Mouse (Mus musculus) 3134 (cell line): ENCODE measurements around the gene Jakmip3.

ENCODE experiments used
- DNase-seq: peaks from one replicate; pipeline ENCODE4 v3.0.0-alpha.2; 2011; ENCODE audit warnings: low spot score; ENCODE audit not compliant: insufficient read length; ENCODE audit errors: extremely low read depth

Jakmip3 gene

DNA sequence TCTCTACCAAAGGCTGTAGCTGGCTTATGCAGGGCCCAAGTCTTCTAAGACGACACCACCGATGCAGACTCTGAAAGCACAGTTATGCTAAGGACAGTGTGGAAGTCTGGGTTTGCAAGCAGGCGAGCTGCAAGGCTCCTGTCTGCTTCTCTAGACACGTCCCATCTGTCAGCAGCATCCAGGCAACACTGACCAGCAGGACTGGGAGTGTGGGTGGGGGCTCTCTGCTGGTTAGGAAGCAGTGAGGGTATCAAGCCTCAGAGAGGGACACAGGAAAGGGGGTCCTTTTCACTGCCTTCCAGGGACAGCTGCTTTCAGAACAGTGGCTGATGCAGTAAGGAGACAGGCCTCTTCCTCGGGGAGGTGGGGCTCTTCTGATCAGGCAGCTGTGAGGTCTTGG, 86.6 kb downstream of the Jakmip3 start:
- DNase-seq, result no peak

DNA sequence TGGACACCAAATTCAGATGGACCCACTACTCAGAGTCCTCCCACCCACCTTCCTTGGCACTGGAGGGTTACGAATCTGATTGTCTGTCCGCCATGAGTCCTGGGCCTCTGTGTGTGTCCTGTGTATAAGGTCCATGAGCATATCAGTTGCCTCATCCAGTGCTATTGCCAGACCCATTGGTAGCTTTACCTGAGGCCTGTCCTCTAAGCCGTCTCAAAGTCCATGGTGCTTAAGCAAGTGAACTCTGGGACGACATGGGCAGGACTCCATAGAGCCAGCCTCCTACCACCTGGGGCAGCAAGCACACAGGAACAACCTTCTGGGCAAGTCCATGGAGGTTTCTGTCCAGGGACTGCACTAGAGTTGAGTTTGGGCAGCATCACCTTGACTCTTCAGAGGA, 90.7 kb downstream of the Jakmip3 start:
- DNase-seq, result no peak

DNA sequence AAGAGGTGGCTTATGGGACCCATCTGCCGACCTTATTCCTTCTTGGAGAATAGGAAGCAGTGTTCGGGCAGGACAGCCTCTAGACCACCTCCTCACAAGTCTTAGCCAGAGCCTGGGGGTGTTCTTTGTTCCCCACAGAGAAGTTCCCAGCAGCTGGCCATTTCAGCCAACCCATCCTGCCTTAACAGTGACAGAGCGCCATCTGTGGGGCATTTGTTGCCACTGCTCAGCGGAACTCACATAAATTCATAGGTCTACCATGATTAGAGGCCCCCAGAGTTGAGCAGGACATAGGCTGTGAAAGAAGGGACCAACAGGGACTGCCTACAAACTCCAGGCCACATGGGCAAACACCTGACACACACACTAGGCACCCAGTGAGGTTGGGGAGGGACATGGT, 122.9 kb downstream of the Jakmip3 start:
- no peak for DNase-seq

DNA sequence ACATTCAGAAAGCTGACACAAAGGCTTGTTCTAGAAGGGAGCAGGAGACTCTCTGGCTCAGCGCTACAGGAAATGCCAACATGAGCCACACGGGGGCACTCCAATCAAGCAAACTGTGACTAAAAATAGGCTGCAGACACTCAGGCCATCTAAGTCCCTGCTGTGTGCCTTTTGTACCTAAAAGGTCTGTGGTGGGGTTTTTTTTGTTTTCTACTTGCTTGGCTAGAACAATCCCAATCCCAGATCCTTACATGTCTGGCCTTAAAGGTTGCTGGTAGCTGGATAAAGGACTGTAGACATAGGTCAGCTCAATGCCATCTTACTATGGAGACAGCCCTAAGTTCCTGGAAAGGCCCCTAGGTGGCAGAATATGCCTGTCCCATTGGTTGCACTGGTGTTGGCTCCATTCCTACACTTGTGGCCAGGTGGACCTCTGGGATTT, 127.7 kb downstream of the Jakmip3 start:
- DNase-seq, result peak; percentile 39

DNA sequence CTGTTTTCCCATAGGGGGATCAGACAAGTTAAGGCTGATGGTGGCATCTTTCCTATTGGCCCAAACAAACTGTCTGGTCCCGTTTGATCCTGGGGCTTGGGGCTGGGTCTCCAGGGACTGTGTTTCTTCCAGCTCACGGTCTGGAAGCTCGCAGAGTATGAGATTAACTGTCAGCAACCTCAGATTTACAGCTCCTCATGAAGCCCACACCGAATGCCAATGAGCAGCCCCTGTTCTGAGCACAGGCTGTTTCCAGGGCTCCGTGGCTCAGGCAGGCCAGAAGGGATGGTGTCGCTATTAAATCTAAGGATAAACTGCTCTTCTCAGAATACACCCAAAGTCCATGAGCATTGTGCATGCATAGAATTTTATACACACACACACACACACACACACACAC, 133.7 kb downstream of the Jakmip3 start:
- DNase-seq, result no peak

DNA sequence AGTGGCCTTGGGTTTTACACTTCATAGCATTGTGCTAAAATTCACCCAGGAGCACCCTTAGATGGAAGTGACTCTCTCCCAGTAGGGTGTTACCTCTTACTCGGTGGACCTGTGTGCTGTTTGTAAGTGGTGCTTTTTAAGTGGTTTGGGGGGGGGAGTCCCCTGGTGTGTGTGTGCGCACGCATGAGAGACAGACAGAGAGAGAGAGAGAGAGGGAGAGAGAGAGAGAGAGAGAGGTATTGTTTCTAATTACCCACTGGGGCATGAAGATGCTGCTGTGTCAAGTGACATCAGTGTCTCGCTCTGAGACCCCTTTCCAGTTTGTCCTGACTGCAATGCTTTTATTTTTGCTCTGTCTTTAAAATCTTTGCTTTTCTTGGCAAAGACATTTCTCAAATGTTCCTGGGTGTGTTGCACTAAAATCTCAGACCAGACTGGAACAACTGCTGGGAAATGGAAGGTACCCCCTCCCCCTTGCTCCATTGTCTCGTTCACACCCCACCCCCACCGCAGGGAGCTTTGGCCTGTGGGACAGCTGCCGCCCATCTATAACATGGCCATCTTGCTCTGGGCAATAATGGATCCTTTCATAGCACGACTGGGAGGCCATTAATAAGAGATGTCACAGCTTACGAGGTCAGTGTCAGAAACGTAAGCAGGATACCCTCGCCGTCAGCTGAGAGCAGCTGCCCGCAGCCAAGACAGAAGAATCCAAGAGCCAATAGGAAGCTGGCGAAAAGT, 134.7 kb downstream of the Jakmip3 start:
- DNase-seq, result no peak

DNA sequence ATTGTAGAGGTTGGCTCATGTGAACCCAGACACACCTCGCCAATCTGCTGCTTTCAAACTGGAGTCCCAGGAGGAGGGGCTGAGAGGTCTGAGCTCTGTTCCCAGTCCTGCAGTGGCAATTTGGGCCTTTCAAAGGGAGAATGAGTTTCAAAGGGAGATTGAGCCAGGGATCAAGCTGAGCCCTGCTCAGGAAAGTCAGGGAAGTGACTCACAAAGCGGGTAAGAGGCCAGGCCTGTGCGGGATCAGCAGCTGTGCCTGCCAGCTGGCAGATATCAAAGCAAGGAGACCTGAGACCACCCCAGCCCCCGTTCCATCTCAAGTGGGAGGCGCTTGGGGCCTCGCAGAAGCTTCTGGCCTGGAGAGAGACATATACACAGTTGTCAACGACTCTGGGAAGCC, 136.8 kb downstream of the Jakmip3 start:
- DNase-seq, result no peak

DNA sequence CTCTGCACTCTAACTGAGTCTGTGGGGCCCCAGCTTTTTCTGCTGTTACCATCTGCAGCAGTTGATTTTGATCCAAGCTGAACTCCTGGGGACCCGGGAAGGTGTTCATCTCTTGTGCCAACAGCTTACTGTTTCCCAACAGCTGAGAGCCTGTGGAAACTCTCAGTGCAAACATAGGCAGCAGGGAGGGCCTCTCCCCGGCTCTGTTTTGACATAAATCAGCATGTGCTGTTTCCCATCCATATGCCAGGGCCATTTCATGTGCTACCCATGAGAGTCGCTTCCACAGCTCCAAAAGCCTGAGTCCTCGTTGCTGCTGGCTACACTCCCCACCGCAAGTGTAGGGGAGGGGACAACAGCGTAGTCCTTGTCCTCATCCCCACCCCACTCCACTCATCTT, 137.7 kb downstream of the Jakmip3 start:
- no peak for DNase-seq

DNA sequence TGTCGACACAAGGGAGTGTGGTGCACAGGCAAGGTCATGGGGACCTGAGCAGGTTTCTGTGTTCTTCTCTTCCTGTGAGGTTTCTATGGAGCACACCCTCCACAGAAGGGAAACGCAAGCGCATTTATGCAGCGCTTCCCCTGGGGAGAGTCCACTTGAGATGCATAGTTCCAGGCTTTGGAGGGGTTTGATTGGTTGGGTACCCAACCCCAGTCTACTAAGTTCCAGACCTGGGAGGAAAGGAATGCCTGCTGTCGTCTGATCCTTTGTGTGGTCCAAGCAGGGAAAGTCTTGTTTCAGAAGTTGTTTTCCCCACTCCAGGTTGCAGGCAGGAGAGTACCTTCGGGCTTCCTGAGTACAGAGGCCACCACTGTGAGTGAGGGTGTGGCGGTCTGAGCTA, 138.6 kb downstream of the Jakmip3 start:
- DNase-seq, result no peak

DNA sequence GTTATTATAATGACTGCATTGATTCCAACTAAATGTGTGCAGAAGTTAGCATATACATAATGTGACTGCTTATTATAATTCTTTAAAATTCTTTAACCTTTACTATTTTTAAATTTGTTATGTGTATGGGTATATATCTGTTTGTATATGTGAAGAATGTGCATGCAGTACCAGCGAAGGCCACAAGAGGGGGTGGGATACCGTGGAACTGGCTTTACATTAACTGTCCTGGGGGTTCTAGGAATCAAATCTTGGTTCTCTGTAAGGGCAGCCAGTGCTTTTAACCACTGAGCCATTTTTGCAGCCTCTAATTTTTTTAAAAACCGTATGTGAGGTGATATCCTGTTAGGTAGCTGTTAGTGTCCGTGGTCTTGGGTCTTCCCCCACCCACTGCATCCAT, 140.2 kb downstream of the Jakmip3 start:
- no peak for DNase-seq

DNA sequence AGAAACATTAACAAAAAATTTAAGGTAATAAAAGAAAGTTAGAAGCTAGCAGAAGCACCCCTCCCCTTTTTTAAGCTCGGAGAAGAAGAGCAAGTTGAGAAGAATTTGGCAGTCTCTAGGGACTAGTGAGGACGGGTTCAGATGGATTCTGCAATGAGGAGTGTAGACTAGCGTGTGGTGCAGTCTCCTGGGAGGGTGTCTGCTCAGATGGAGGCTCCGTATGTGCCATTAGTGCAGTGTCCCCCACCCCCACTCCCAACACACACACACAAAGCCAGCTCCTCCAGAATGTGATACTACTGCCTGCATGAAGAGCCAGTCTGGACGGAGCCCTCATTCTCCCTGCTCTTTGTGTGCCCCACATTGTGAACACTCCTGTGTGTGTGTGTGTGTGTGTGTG, 140.6 kb downstream of the Jakmip3 start:
- no peak for DNase-seq

DNA sequence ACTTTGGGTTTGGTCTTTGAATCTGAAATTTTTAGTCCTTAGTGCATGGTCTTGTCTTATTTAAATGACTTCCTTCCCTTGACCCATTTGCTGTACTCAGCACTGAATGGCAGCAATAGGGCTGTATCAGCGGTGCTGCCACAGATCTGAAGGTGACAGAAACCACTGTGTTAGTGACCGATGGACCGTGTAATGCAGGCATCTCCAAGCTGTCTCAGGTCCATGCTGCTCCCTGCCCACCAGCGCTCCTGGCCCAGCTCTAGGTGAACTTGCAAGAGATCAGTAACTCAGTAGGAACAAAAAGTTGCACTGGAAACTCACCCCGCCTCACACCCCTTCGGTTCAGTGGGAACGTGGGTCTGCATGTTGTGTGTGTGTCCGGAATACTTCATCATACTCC, 141.8 kb downstream of the Jakmip3 start:
- DNase-seq, result no peak

DNA sequence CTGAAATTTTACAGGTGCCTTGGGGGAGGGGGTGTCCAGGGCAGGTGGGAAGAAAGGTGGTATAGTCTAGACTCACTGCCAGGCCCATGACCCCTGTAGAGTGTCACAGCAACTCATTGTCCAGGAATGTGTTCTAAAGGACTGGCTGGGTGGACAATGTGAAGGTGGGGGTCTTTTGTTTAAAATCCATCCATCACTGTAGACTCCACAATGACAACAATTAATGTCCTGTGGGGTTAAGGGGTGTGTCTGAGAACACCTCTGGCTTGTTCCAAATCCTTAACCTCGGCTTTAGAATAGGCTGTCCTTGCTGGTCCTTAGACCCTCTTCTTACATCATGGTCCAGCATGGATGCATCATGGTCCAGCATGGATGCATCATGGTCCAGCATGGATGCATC, 143.8 kb downstream of the Jakmip3 start:
- no peak for DNase-seq

DNA sequence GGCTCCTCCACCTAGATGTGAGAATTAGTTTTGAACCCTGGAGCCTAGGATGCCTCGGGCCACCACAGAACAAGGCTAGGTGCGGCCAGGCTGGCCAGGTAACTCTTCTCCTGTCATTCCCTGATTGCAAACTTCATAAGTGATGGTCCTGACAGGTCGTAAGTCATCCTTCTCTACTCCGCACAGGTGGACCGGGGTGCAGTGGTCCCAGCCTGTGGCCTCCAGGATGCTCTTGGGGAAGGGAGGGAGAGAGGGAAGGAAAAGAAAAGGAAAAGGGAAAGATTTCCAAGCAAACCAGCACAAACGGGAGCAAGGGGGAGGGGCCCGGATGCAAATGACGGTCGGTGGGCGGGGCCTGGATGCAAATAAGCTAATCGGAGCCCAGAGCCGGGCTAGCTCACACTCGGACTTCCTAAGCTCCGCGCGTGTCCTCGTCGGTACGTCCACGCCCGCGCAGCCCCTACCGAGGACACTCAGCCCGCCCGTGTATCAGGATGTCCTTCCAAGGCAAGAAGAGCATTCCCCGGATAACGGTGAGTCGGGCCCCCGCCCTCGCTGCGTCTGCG, 145.2 kb downstream of the Jakmip3 start, which contains the start of gene Dpysl4:
Gene Dpysl4, plus strand, starts transcription at position 373 of the 566 bp plus-strand sequence.
- no peak for DNase-seq

DNA sequence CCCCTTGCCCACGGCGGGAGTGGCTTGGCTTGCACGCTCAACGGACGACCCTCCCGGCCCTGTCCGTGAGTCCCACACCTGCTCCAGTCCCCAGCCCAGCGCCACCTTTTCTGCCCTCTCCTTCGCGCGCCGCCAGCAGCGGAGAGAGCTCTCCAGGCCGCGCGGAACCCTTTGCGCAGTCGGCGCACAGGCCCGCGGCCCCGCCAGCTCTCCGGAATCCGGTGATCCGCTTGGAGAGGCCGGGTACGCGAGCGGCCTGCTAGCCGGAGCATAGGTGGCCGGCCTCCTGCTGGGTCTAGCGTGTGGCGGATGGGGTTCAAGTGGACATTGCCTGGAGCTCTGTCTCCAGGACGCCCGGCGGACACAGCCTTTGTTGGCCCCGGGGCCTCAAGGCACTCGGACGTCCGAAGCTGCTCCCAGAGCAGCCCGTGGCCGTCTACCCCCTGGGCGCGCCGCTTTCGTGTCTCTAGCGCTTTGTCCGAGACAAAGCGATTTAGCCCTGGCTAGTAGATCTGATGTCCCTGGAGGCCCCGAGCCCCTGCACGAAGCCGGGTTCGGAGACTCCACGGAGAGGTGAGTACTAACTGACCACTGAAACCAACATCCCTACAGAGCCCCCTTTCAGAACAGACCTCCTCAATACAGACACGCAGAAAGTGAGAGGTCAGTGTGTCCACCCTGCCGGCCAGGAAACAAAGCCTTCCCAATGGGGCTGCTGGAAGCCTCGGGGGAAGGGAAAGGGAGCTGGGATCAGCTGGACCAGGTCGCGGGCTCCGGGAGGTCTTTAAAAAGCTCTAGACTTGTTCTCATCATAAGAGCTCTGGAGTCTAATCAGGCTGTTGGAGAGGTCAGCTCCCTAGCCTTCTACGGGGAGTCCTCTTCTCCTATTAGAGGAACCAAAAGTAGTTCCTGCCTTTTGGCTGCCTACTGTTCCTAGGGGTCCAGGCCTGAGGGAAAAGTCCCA, 145.9 kb downstream of the Jakmip3 start:
- no peak for DNase-seq

DNA sequence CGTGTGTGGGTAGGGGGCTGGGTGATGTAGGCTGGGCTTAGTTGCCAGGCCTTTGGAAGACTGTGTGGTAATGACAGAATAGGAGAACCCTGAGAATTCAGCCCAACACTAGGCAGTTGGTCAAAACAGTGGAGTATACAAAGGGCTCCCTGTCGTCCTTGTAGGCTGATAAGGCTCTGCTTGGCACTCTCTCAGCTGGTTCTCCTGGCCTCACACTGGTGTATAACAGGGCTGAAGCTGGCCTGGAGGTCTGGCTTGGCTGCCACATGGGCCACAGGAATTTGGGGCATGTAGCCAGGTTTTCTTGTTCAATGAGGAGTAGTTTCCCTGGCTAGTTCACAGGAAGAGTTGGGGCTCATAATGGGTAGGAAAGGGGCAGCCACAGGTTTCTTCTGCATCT, 147.3 kb downstream of the Jakmip3 start:
- DNase-seq, result peak; percentile 43

DNA sequence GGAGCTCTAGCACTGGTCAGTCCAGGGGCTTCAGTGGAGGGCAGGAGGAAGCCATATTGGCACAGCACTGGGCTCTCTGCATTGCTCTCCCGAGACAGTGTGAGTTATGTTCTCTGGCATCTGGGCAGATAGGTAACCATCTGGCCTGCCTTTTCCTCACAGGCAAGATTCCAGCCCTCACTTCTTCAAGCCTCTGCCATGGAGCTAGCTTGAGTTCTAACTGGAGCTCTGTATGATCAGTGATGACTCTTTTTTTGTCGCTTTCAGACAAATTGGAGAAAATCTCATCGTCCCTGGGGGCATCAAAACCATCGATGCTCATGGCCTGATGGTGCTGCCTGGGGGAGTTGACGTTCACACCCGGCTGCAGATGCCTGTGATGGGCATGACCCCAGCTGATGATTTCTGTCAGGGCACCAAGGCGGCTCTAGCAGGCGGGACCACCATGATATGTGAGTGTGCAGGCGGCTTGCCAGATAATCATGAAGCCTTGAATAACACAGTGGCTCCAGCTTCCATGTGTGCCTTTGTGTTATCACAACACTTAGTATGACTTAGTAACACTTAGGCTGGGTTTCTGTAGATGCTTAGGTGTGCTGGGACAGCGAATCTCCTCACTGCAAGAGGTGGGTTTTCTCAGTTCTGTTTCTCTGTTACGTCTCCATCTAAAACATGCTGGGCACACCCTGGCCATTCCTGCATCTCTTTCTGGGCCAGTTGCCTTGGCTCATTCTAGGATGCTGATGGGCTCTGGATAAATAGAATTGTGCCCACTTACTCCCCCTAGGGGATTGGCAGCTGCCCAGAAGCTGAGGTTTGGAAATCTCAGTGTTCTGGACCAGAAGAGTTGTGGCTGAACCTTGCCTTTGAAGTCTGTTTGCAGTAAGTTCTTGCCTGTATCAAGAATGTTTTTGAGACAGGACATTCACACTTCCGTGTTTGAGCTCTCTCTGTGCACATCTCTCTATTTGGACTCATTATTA, 149.7 kb downstream of the Jakmip3 start:
- no peak for DNase-seq

DNA sequence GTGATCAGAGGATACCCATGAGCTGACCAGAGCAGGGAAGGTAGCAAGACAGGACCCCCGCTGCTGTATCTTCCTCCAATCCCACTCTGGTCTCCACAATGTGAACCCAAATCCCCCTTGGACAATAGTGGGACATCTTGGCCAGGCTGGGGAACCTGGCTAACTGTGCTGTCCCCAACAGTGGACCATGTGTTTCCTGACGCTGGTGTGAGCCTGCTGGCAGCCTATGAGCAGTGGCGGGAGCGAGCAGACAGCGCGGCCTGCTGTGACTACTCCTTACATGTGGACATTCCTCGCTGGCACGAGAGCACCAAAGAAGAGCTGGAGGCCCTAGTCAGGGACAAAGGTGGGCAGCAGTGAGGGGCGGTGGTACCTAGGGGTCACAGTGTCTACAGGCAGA, 151.2 kb downstream of the Jakmip3 start:
- no peak for DNase-seq

DNA sequence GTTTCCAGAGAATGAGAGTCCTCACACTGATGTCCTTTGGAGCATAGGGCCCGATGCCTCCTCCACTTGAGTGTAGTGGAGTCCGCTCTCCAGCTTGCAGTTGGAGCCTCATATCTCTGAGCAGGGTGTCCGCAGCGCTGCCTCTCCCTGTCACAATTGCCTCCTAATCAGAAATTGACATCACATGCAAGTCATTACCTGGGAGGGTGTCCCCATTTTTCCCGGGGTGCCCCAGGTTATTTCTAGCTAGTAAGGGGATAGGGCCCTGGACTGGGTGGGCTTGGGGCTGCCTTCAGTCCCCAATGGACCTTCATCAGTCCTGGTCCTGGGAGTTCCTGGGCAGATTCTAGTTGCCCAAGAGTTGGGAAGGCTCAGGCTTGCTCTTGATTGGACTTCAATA, 152.1 kb downstream of the Jakmip3 start:
- no peak for DNase-seq

DNA sequence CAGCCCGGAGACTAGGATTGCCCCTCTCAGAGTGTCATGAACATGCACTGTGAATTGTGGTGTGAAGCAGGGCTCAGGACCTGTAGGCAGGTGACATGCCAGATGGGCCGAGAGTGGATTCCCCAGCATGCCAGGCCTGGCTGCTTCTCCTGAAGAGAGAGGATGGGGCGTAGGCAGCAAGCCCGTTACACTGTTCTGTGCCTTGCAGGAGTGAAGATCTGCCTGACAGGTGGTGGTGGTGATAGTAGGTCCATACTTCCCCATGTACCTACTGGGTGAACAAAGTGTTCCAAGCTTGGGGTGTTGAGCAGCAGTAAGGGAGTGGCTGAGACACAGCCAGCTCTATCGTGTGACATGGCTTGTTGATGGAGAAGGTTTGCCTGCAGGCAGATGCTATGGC, 152.6 kb downstream of the Jakmip3 start:
- no peak for DNase-seq
